Comparison of ENCODE assay signal across 30 mouse cellular contexts in genomic region chr12:110389439-110389838, GRCm38 (mm10). TPM values are rescaled to one million over a fixed set of nuclear protein-coding genes. Genes with fewer than 3 reads are reported as not detected.
A peak's percentile ranks its signal among the peaks of the same experiment; 100 is the strongest.
DNase-seq lines count a peak whose midpoint lies in the region; ATAC-seq and TF ChIP-seq lines count a peak whose summit lies in the region.
"Had no signal": no experiment of that assay in that cellular context is flagged by ENCODE, and none has a peak within 500 bp of the region (broad histone marks: within the 10 kb centered on the region; RNA-seq: fewer than 3 reads in every experiment).

No protein-coding gene starts in this region.

- 71% methylated on average over 12 of the region's 12 CpGs for WGBS in intestine, embryonic 15.5 days

- TF ChIP-seq CTCF in testis, adult 2 months (IDR thresholded peaks at IDR 0.05; ENCODE audit: control insufficient read depth, insufficient read depth, insufficient replicate concordance, low read depth, low read length) = no peak

- H3K27ac ChIP-seq in testis, adult 2 months (ENCODE audit: control insufficient read depth, insufficient read depth, low read depth, low read length) = no peak overlapping the region
- no peak overlapping the region for H3K27ac ChIP-seq in intestine, embryonic 15.5 days
- H3K27ac ChIP-seq: gastrocnemius, adult 2 months; heart, adult 2 months; heart, embryonic 13.5 days; hindbrain, embryonic 14.5 days; limb, embryonic 12.5 days; liver, embryonic 15.5 days; lung, embryonic 15.5 days; midbrain, embryonic 12.5 days; neural tube, embryonic 15.5 days; stomach, embryonic 15.5 days had no signal

- H3K36me3 ChIP-seq in testis, adult 2 months (ENCODE audit: control insufficient read depth, insufficient read depth, low read length) = no peaks in the 10 kb centered on the region
- no peaks in the 10 kb centered on the region for H3K36me3 ChIP-seq in intestine, embryonic 15.5 days
- H3K36me3 ChIP-seq: heart, embryonic 13.5 days; limb, embryonic 12.5 days; liver, embryonic 15.5 days; lung, embryonic 15.5 days; midbrain, embryonic 12.5 days; neural tube, embryonic 15.5 days; stomach, embryonic 15.5 days had no signal

- no peaks in the 10 kb centered on the region for H3K9me3 ChIP-seq in intestine, embryonic 15.5 days
- H3K9me3 ChIP-seq: heart, embryonic 13.5 days; limb, embryonic 12.5 days; liver, embryonic 15.5 days; lung, embryonic 15.5 days; midbrain, embryonic 12.5 days; neural tube, embryonic 15.5 days; stomach, embryonic 15.5 days had no signal

- H3K9ac ChIP-seq in intestine, embryonic 15.5 days = no peak overlapping the region
- H3K9ac ChIP-seq: heart, embryonic 13.5 days; hindbrain, embryonic 14.5 days; limb, embryonic 12.5 days; liver, embryonic 15.5 days; lung, embryonic 15.5 days; midbrain, embryonic 12.5 days; neural tube, embryonic 15.5 days; stomach, embryonic 15.5 days had no signal

- peaks cover 5% of the 10 kb centered on the region for H3K4me1 ChIP-seq in testis, adult 2 months (ENCODE audit: control insufficient read depth, insufficient read depth, low read length)
- H3K4me1 ChIP-seq in intestine, embryonic 15.5 days (replicated peaks) = no peaks in the 10 kb centered on the region
- H3K4me1 ChIP-seq: heart, embryonic 13.5 days; limb, embryonic 12.5 days; liver, embryonic 15.5 days; lung, embryonic 15.5 days; stomach, embryonic 15.5 days had no signal

- DNase-seq in testis, postnatal 14 days (ENCODE audit: low spot score) = no peak
- DNase-seq in R1 (ENCODE audit: low read depth, low spot score) = peak; percentile 58
- peak; percentile 77 for DNase-seq in induced T-regulatory cell, adult 2 months (ENCODE audit: low read depth)
- no peak for DNase-seq in urinary bladder, adult 2 months (ENCODE audit: low spot score)
- DNase-seq in layer of hippocampus, postnatal 10 days (ENCODE audit: low spot score in 2 of 2) = no peak
- DNase-seq: adrenal gland, postnatal 10 days; cerebellum, adult 11 months; cerebellum, adult 9-10 months; cerebellum, postnatal 36 days; gastrocnemius, adult 2 months; gastrocnemius, postnatal 36 days; heart, adult 2 months; heart, postnatal 10 days; kidney, adult 8-10 months; kidney, postnatal 10 days; right cerebral cortex, postnatal 25 days; thymus, adult 18-20 months; thymus, postnatal 25 days had no signal

- ATAC-seq in intestine, embryonic 15.5 days = no peak
- ATAC-seq: forebrain, embryonic 16.5 days; intestine, embryonic 16.5 days had no signal

- peak overlapping the region; percentile 45 for H3K4me3 ChIP-seq in testis, adult 2 months (ENCODE audit: control insufficient read depth, low read depth, low read length)
- H3K4me3 ChIP-seq in intestine, embryonic 15.5 days (replicated peaks) = no peak overlapping the region
- H3K4me3 ChIP-seq: gastrocnemius, adult 2 months; heart, adult 2 months; heart, embryonic 13.5 days; limb, embryonic 12.5 days; liver, embryonic 15.5 days; lung, embryonic 15.5 days; midbrain, embryonic 12.5 days; neural tube, embryonic 15.5 days; stomach, embryonic 15.5 days had no signal

- H3K4me2 ChIP-seq in intestine, embryonic 15.5 days (replicated peaks) = no peak overlapping the region
- H3K4me2 ChIP-seq: heart, embryonic 13.5 days; hindbrain, embryonic 14.5 days; limb, embryonic 12.5 days; liver, embryonic 15.5 days; lung, embryonic 15.5 days; midbrain, embryonic 12.5 days; neural tube, embryonic 15.5 days; stomach, embryonic 15.5 days had no signal

- H3K27me3 ChIP-seq in testis, adult 2 months (ENCODE audit: control insufficient read depth, insufficient read depth, low read length) = no peaks in the 10 kb centered on the region
- no peaks in the 10 kb centered on the region for H3K27me3 ChIP-seq in intestine, embryonic 15.5 days (replicated peaks)
- H3K27me3 ChIP-seq: heart, embryonic 13.5 days; liver, embryonic 15.5 days; lung, embryonic 15.5 days; midbrain, embryonic 12.5 days; neural tube, embryonic 15.5 days; stomach, embryonic 15.5 days had no signal

- TF ChIP-seq POLR2A in testis, adult 2 months (IDR thresholded peaks at IDR 0.05; ENCODE audit: control insufficient read depth, low read depth, low read length) = no peak

RNA-seq across cellular contexts. Expression of gene Ppp2r5c, which starts 57.5 kb away (rescaled TPM):
- 196 and 202 TPM in 2 replicates for polyA plus RNA-seq in testis, adult 2 months (2012; rRNA removed)
- 65.3 and 78.7 TPM in 2 replicates for polyA plus RNA-seq in urinary bladder, adult 2 months (2012; rRNA removed)
- polyA plus RNA-seq in intestine, embryonic 15.5 days (2015; fragmentation: Nextera tagmentation; extraction: Ambion mirVana) = 140 and 162 TPM in 2 replicates
- total RNA-seq in layer of hippocampus, postnatal 10 days (2021) = 100 to 1,000 TPM; 247 to 251 TPM

Comparison
In these comparisons a context has a peak if more than half of its experiments do, and no peak if none do; other contexts are left out.
1. DNase-seq: peak in R1 (single experiment) and induced T-regulatory cell, adult 2 months (single experiment); none in testis, postnatal 14 days (single experiment), urinary bladder, adult 2 months (single experiment) and layer of hippocampus, postnatal 10 days (0 of 2).